9 mouse cellular contexts compared by ENCODE assay signal in genomic region chr10:79916081-79916480, GRCm38 (mm10). TPM values are rescaled to one million over a fixed set of nuclear protein-coding genes. Genes with fewer than 3 reads are reported as not detected.
A peak's percentile ranks its signal among the peaks of the same experiment; 100 is the strongest.
DNase-seq lines count a peak whose midpoint lies in the region; ATAC-seq and TF ChIP-seq lines count a peak whose summit lies in the region.
"Had no signal": no experiment of that assay in that cellular context is flagged by ENCODE, and none has a peak within 500 bp of the region (broad histone marks: within the 10 kb centered on the region; RNA-seq: fewer than 3 reads in every experiment).

No protein-coding gene starts in this region.

- ATAC-seq in frontal cortex, adult (ENCODE audit: low TSS enrichment) = peak; percentile 28; the same call in 1 of the 2 replicates
- ATAC-seq in limb, embryonic 15.5 days (ENCODE audit: insufficient number of reproducible peaks, low FRiP score, low TSS enrichment, low read depth) = no peak
- no peak for ATAC-seq in stomach, postnatal 0 days (ENCODE audit: low FRiP score, low TSS enrichment)

- WGBS in limb, embryonic 15.5 days = 8% methylated on average over 8 of the region's 8 CpGs
- WGBS in stomach, postnatal 0 days = 6% methylated on average over 8 of the region's 8 CpGs

- H3K36me3 ChIP-seq in limb, embryonic 15.5 days = peaks cover 22% of the 10 kb centered on the region
- peaks cover 6% of the 10 kb centered on the region for H3K36me3 ChIP-seq in stomach, postnatal 0 days (ENCODE audit: control insufficient read depth, insufficient read depth, low read length)

- no peaks in the 10 kb centered on the region for H3K9me3 ChIP-seq in limb, embryonic 15.5 days
- no peaks in the 10 kb centered on the region for H3K9me3 ChIP-seq in stomach, postnatal 0 days (ENCODE audit: control insufficient read depth, low read length)

- no peak for DNase-seq in frontal cortex, postnatal 14 days (ENCODE audit: low spot score in 2 of 2)
- peak; percentile 58 for DNase-seq in 3134 (ENCODE audit: extremely low read depth, insufficient read length, low spot score)
- no peak for DNase-seq in stomach, postnatal 0 days (ENCODE audit: low spot score)
- no peak for DNase-seq in ovary, postnatal 36 days (ENCODE audit: low spot score)
- no peak for DNase-seq in spleen, postnatal 36 days (ENCODE audit: low spot score in 2 of 2)

- no peak for TF ChIP-seq CTCF in embryonic fibroblast, embryonic 13.5 days (IDR thresholded peaks at IDR 0.05; ENCODE audit: borderline replicate concordance, insufficient read depth, low read length)
- no peak for TF ChIP-seq CTCF in stomach, postnatal 0 days (IDR thresholded peaks at IDR 0.05; ENCODE audit: low read depth)

- H3K9ac ChIP-seq in limb, embryonic 15.5 days = peak overlapping the region; percentile 96
- H3K9ac ChIP-seq in stomach, postnatal 0 days (ENCODE audit: low read length) = peak overlapping the region; percentile 97

- H3K4me1 ChIP-seq in embryonic fibroblast, embryonic 13.5 days (ENCODE audit: control insufficient read depth, insufficient read depth, low read length) = no peaks in the 10 kb centered on the region; the same call in 1 of the 2 replicates
- peaks cover 53% of the 10 kb centered on the region for H3K4me1 ChIP-seq in limb, embryonic 15.5 days
- H3K4me1 ChIP-seq in stomach, postnatal 0 days (replicated peaks; ENCODE audit: control insufficient read depth, insufficient read depth) = peaks cover 3% of the 10 kb centered on the region; the same call in 1 of the 2 replicates

- TF ChIP-seq POLR2A in embryonic fibroblast, embryonic 13.5 days (IDR thresholded peaks at IDR 0.05; ENCODE audit: low read depth, low read length) = no peak

- no peak overlapping the region for H3K27ac ChIP-seq in embryonic fibroblast, embryonic 13.5 days (ENCODE audit: insufficient read depth, low read length)
- peak overlapping the region; percentile 84; the same call in 1 of the 2 replicates for H3K27ac ChIP-seq in limb, embryonic 15.5 days
- H3K27ac ChIP-seq in stomach, postnatal 0 days (replicated peaks) = peak overlapping the region; percentile 89

- peaks cover 38% of the 10 kb centered on the region for H3K27me3 ChIP-seq in limb, embryonic 15.5 days
- H3K27me3 ChIP-seq in stomach, postnatal 0 days (ENCODE audit: control insufficient read depth, insufficient read depth, low read length) = no peaks in the 10 kb centered on the region; the same call in 1 of the 2 replicates
- H3K27me3 ChIP-seq: Patski had no signal

- no peak for TF ChIP-seq EP300 in stomach, postnatal 0 days (optimal IDR thresholded peaks at IDR 0.05)

- peak overlapping the region; percentile 80 for H3K4me3 ChIP-seq in embryonic fibroblast, embryonic 13.5 days (ENCODE audit: insufficient read depth, low read length)
- H3K4me3 ChIP-seq in limb, embryonic 15.5 days = peak overlapping the region; percentile 82
- peak overlapping the region; percentile 79 for H3K4me3 ChIP-seq in stomach, postnatal 0 days (ENCODE audit: low read depth, low read length)

- peak overlapping the region; percentile 84 for H3K4me2 ChIP-seq in limb, embryonic 15.5 days
- H3K4me2 ChIP-seq in stomach, postnatal 0 days (replicated peaks; ENCODE audit: low read depth) = peak overlapping the region; percentile 88

RNA-seq across cellular contexts. Expression of gene Kiss1r, which starts 0.7 kb away (rescaled TPM):
- polyA plus RNA-seq in embryonic fibroblast, embryonic 13.5 days (2011; ENCODE audit: insufficient read length, low read depth, missing spikeins) = 0.44 TPM in 1 of 2 replicates, not detected in the other
- 1.0 and 1.2 TPM in 2 replicates for polyA plus RNA-seq in limb, embryonic 15.5 days (2015; fragmentation: Nextera tagmentation; extraction: Ambion mirVana)
- 0.79 and 0.99 TPM in 2 replicates for polyA plus RNA-seq in stomach, postnatal 0 days (2015; fragmentation: Nextera tagmentation; extraction: Ambion mirVana)

RNA-seq across cellular contexts. Expression of gene R3hdm4, which starts 4.9 kb away (rescaled TPM):
- polyA plus RNA-seq in embryonic fibroblast, embryonic 13.5 days (2011; ENCODE audit: insufficient read length, low read depth, missing spikeins) = 66.3 and 86.3 TPM in 2 replicates
- polyA plus RNA-seq in limb, embryonic 15.5 days (2015; fragmentation: Nextera tagmentation; extraction: Ambion mirVana) = 159 and 161 TPM in 2 replicates
- polyA plus RNA-seq in stomach, postnatal 0 days (2015; fragmentation: Nextera tagmentation; extraction: Ambion mirVana) = 160 and 174 TPM in 2 replicates

RNA-seq across cellular contexts. Expression of gene Gm26602, which starts 5.4 kb away (rescaled TPM):
- polyA plus RNA-seq in embryonic fibroblast, embryonic 13.5 days (2011; ENCODE audit: insufficient read length, low read depth, missing spikeins) = not detected in 2 replicates
- polyA plus RNA-seq in limb, embryonic 15.5 days (2015; fragmentation: Nextera tagmentation; extraction: Ambion mirVana) = not detected in 2 replicates
- 8.9 and 18.0 TPM in 2 replicates for polyA plus RNA-seq in stomach, postnatal 0 days (2015; fragmentation: Nextera tagmentation; extraction: Ambion mirVana)
- polyA plus RNA-seq: Patski had no signal

RNA-seq across cellular contexts. Expression of gene Med16, which starts 7.4 kb away (rescaled TPM):
- polyA plus RNA-seq in embryonic fibroblast, embryonic 13.5 days (2011; ENCODE audit: insufficient read length, low read depth, missing spikeins) = 15.2 and 16.1 TPM in 2 replicates
- 35.4 and 37.7 TPM in 2 replicates for polyA plus RNA-seq in limb, embryonic 15.5 days (2015; fragmentation: Nextera tagmentation; extraction: Ambion mirVana)
- polyA plus RNA-seq in stomach, postnatal 0 days (2015; fragmentation: Nextera tagmentation; extraction: Ambion mirVana) = 25.6 and 29.7 TPM in 2 replicates

RNA-seq across cellular contexts. Expression of gene Arid3a, which starts 10.8 kb away (rescaled TPM):
- polyA plus RNA-seq in embryonic fibroblast, embryonic 13.5 days (2011; ENCODE audit: insufficient read length, low read depth, missing spikeins) = 5.2 and 6.0 TPM in 2 replicates
- polyA plus RNA-seq in limb, embryonic 15.5 days (2015; fragmentation: Nextera tagmentation; extraction: Ambion mirVana) = 5.7 and 7.4 TPM in 2 replicates
- 3.2 and 3.5 TPM in 2 replicates for polyA plus RNA-seq in stomach, postnatal 0 days (2015; fragmentation: Nextera tagmentation; extraction: Ambion mirVana)
